Mouse (Mus musculus): ENCODE results near the gene Laptm5.

Gene Laptm5

DNA sequence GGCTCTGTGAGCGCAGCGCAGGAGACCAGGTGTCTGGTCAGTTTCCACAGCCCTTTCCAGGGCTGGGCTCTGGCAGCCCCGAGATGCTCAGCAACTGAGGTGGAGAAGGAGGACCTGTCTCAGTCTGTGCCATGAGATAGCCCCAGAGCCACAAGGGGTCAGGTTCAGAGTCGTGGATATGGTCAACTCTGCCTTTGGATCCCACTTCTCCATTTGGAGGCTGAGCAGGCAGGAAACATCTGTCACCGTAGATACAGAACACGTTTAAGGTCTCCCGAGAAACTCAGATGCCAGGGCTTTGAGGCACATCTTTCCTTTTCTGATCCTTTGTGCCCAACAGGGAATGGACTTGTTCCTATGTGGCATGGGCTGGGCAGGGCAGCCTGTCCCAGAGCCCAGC lies 31.9 kb downstream of the Laptm5 start:
- H3K36me3 ChIP-seq (ENCODE audit: insufficient read depth, low read length): no peaks in the 10 kb centered on the region
- peaks cover 32% of the 10 kb centered on the region for H3K27me3 ChIP-seq (ENCODE audit: insufficient read depth, low read length)
- no peak overlapping the region for H3K4me3 ChIP-seq (replicated peaks; ENCODE audit: low read length)
- H3K9me3 ChIP-seq (ENCODE audit: low read length): no peaks in the 10 kb centered on the region
- peaks cover 50% of the 10 kb centered on the region for H3K4me1 ChIP-seq (replicated peaks; ENCODE audit: low read depth, low read length)
- no peak for TF ChIP-seq CTCF (conservative IDR thresholded peaks at IDR 0.05; ENCODE audit: low read length)
- TF ChIP-seq NANOG (IDR thresholded peaks at IDR 0.05; ENCODE audit: borderline replicate concordance, low read length): no peak
- TF ChIP-seq POU5F1 (IDR thresholded peaks at IDR 0.05; ENCODE audit: borderline replicate concordance, low read length): no peak

GRCm38 (mm10) chr4:130947094-130947647 lies 34.2 kb downstream of the Laptm5 start:
- Histone ChIP-seq H3K36me3 (ENCODE audit: insufficient read depth, low read length) (no peaks in the 10 kb centered on the region), H3K9me3 (ENCODE audit: low read length) (no peaks in the 10 kb centered on the region), H3K4me1 (replicated peaks; ENCODE audit: low read depth, low read length) (peaks cover 39% of the 10 kb centered on the region), H3K4me3 (replicated peaks; ENCODE audit: low read length) (no peak overlapping the region), H3K27me3 (ENCODE audit: insufficient read depth, low read length) (peaks cover 44% of the 10 kb centered on the region)
- TF ChIP-seq CTCF (conservative IDR thresholded peaks at IDR 0.05; ENCODE audit: low read length) (peak; percentile 88), POU5F1 (IDR thresholded peaks at IDR 0.05; ENCODE audit: borderline replicate concordance, low read length) (no peak), NANOG (IDR thresholded peaks at IDR 0.05; ENCODE audit: borderline replicate concordance, low read length) (no peak)

GRCm38 (mm10) chr4:130949821-130950384 lies 37.0 kb downstream of the Laptm5 start:
- no peaks in the 10 kb centered on the region for H3K36me3 ChIP-seq (ENCODE audit: insufficient read depth, low read length)
- TF ChIP-seq CTCF (conservative IDR thresholded peaks at IDR 0.05; ENCODE audit: low read length): no peak
- TF ChIP-seq NANOG (IDR thresholded peaks at IDR 0.05; ENCODE audit: borderline replicate concordance, low read length): no peak
- TF ChIP-seq POU5F1 (IDR thresholded peaks at IDR 0.05; ENCODE audit: borderline replicate concordance, low read length): no peak
- peak overlapping the region; percentile 45 for H3K4me3 ChIP-seq (replicated peaks; ENCODE audit: low read length)
- peaks cover 28% of the 10 kb centered on the region for H3K27me3 ChIP-seq (ENCODE audit: insufficient read depth, low read length)
- H3K4me1 ChIP-seq (replicated peaks; ENCODE audit: low read depth, low read length): peaks cover 24% of the 10 kb centered on the region
- H3K9me3 ChIP-seq (ENCODE audit: low read length): no peaks in the 10 kb centered on the region

DNA sequence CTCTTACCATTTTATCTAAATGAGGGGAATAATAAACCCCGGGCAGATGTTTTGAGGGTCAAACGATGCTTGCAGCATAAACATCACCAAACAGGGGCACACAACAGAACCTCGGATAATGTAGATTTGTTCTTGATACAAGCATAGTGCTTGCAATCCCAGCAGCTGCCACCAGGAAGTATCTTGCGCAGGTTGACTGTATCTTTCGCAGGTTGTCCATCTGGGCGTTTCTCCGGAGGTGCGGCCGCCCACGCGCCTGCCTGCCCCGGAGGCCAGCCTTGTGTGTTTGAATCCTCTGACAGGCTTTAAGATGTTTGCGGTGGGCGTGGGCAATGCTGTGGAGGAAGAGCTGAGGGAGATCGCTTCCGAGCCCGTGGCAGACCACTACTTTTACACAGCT lies 39.6 kb downstream of the Laptm5 start:
- peaks cover 18% of the 10 kb centered on the region for H3K4me1 ChIP-seq (replicated peaks; ENCODE audit: low read depth, low read length)
- peak overlapping the region; percentile 26; the same call in 1 of the 2 replicates for H3K4me3 ChIP-seq (replicated peaks; ENCODE audit: low read length)
- no peaks in the 10 kb centered on the region for H3K9me3 ChIP-seq (ENCODE audit: low read length)
- peaks cover 29% of the 10 kb centered on the region for H3K27me3 ChIP-seq (ENCODE audit: insufficient read depth, low read length)
- no peaks in the 10 kb centered on the region for H3K36me3 ChIP-seq (ENCODE audit: insufficient read depth, low read length)
- TF ChIP-seq CTCF (conservative IDR thresholded peaks at IDR 0.05; ENCODE audit: low read length) (peak; percentile 52), POU5F1 (IDR thresholded peaks at IDR 0.05; ENCODE audit: borderline replicate concordance, low read length) (no peak), NANOG (IDR thresholded peaks at IDR 0.05; ENCODE audit: borderline replicate concordance, low read length) (no peak)

GRCm38 (mm10) chr4:130957156-130957555 lies 44.2 kb downstream of the Laptm5 start:
- TF ChIP-seq NANOG (IDR thresholded peaks at IDR 0.05; ENCODE audit: borderline replicate concordance, low read length) (no peak), CTCF (conservative IDR thresholded peaks at IDR 0.05; ENCODE audit: low read length) (no peak), POU5F1 (IDR thresholded peaks at IDR 0.05; ENCODE audit: borderline replicate concordance, low read length) (no peak)
- H3K36me3 ChIP-seq (ENCODE audit: insufficient read depth, low read length): no peaks in the 10 kb centered on the region
- H3K4me1 ChIP-seq (replicated peaks; ENCODE audit: low read depth, low read length): peaks cover 22% of the 10 kb centered on the region
- H3K27me3 ChIP-seq (ENCODE audit: insufficient read depth, low read length): peaks cover 16% of the 10 kb centered on the region
- H3K4me3 ChIP-seq (replicated peaks; ENCODE audit: low read length): no peak overlapping the region
- H3K9me3 ChIP-seq (ENCODE audit: low read length): no peaks in the 10 kb centered on the region

- TF ChIP-seq NANOG (IDR thresholded peaks at IDR 0.05; ENCODE audit: borderline replicate concordance, low read length): no peak
- no peak for TF ChIP-seq CTCF (conservative IDR thresholded peaks at IDR 0.05; ENCODE audit: low read length)
- TF ChIP-seq POU5F1 (IDR thresholded peaks at IDR 0.05; ENCODE audit: borderline replicate concordance, low read length): no peak
- no peaks in the 10 kb centered on the region for H3K36me3 ChIP-seq (ENCODE audit: insufficient read depth, low read length)
- no peaks in the 10 kb centered on the region for H3K9me3 ChIP-seq (ENCODE audit: low read length)
- no peak overlapping the region for H3K4me3 ChIP-seq (replicated peaks; ENCODE audit: low read length)
- peaks cover 16% of the 10 kb centered on the region for H3K4me1 ChIP-seq (replicated peaks; ENCODE audit: low read depth, low read length)
- H3K27me3 ChIP-seq (ENCODE audit: insufficient read depth, low read length): peaks cover 18% of the 10 kb centered on the region
Observed at GRCm38 (mm10) chr4:130958812-130959211, 45.9 kb downstream of the Laptm5 start.

GRCm38 (mm10) chr4:130959678-130960077 lies 46.8 kb downstream of the Laptm5 start:
- Histone ChIP-seq H3K36me3 (ENCODE audit: insufficient read depth, low read length) (no peaks in the 10 kb centered on the region), H3K9me3 (ENCODE audit: low read length) (no peaks in the 10 kb centered on the region), H3K27me3 (ENCODE audit: insufficient read depth, low read length) (peaks cover 20% of the 10 kb centered on the region), H3K4me1 (replicated peaks; ENCODE audit: low read depth, low read length) (peaks cover 9% of the 10 kb centered on the region), H3K4me3 (replicated peaks; ENCODE audit: low read length) (no peak overlapping the region)
- TF ChIP-seq NANOG (IDR thresholded peaks at IDR 0.05; ENCODE audit: borderline replicate concordance, low read length): no peak
- no peak for TF ChIP-seq POU5F1 (IDR thresholded peaks at IDR 0.05; ENCODE audit: borderline replicate concordance, low read length)
- no peak for TF ChIP-seq CTCF (conservative IDR thresholded peaks at IDR 0.05; ENCODE audit: low read length)

DNA sequence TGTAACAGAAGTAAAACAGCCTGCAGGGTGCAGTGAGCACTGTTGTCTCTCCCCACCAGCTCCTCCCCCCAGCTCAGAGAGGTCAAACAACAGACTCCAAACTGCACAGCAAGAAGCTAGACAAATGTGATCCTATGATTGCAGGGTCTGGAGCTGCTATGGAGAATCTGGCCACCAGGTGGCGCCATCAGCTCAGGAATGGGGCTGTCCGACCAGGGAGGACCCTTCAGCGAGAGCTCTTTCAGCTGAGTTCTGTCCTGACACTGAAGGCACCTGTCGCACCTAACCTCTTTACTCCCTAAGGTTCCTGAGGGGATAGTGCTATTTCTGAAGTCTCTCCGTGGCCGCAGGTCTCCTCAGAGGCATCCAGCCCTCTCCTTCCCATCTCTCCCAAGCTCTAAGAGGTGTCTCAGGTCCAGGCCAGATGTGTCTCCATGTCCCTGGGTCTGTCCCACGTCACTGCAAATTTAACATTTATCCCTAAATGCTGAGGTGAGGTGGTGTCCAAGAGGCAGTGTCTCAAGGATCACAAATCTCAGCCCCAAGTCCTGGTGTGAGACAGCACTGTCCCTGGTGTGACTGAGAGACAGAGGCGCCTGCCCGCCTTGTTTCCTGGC lies 47.3 kb downstream of the Laptm5 start:
- H3K4me3 ChIP-seq (replicated peaks; ENCODE audit: low read length): no peak overlapping the region
- H3K9me3 ChIP-seq (ENCODE audit: low read length): no peaks in the 10 kb centered on the region
- TF ChIP-seq CTCF (conservative IDR thresholded peaks at IDR 0.05; ENCODE audit: low read length) (peak; percentile 78), POU5F1 (IDR thresholded peaks at IDR 0.05; ENCODE audit: borderline replicate concordance, low read length) (no peak)
- no peaks in the 10 kb centered on the region for H3K36me3 ChIP-seq (ENCODE audit: insufficient read depth, low read length)
- peaks cover 20% of the 10 kb centered on the region for H3K27me3 ChIP-seq (ENCODE audit: insufficient read depth, low read length)
- peaks cover 9% of the 10 kb centered on the region; the same call in 1 of the 2 replicates for H3K4me1 ChIP-seq (replicated peaks; ENCODE audit: low read depth, low read length)
